Mouse (Mus musculus) megakaryocyte, embryonic 14.5 days (primary cell): ENCODE data around the gene Pigx.

Experiments used
- FLI1 ChIP-seq: IDR thresholded peaks from 2 replicates; pipeline ENCODE4 v1.6.1; 2012; ENCODE audit warnings: low read length, inconsistent platforms, mixed read lengths
- GATA1 ChIP-seq: IDR thresholded peaks from 3 replicates; pipeline ENCODE4 v1.6.1; 2012; ENCODE audit warnings: mixed read lengths, low read length, inconsistent platforms, borderline replicate concordance

GRCm38 (mm10) chr16:32078991-32079511 is 20.5 kb downstream of the Pigx start, which contains the start of gene Pak2:
- TF ChIP-seq GATA1 = no peak
- TF ChIP-seq FLI1 = no peak
